Mouse (Mus musculus): ENCODE measurements around the gene Nuak2. TPM values are rescaled to one million over a fixed set of nuclear protein-coding genes. Genes with fewer than 3 reads are reported as not detected.
A peak's percentile ranks its signal among the peaks of the same experiment; 100 is the strongest.

Nuak2 gene
- polyA plus RNA-seq, 1 experiment, result 23.7 TPM

- DNase-seq (ENCODE audit: low read depth), result no peak
Observed at GRCm38 (mm10) chr1:132372896-132373534, 57.1 kb downstream of the Nuak2 start.

GRCm38 (mm10) chr1:132374140-132374872 lies 58.4 kb downstream of the Nuak2 start:
- no peak for TF ChIP-seq CTCF (IDR thresholded peaks at IDR 0.05; ENCODE audit: borderline replicate concordance, extremely low read depth, insufficient read depth, insufficient read length)
- no peak for TF ChIP-seq POLR2A (IDR thresholded peaks at IDR 0.05; ENCODE audit: borderline replicate concordance, extremely low read depth, insufficient read depth, insufficient read length, poor library complexity, severe bottlenecking)
- peak; percentile 93 for DNase-seq (ENCODE audit: low read depth)

More at GRCm38 (mm10) chr1:132372896-132373534, 57.1 kb downstream of the Nuak2 start:
- TF ChIP-seq POLR2A (IDR thresholded peaks at IDR 0.05; ENCODE audit: borderline replicate concordance, extremely low read depth, insufficient read depth, insufficient read length, poor library complexity, severe bottlenecking) (no peak), CTCF (IDR thresholded peaks at IDR 0.05; ENCODE audit: borderline replicate concordance, extremely low read depth, insufficient read depth, insufficient read length) (no peak)

- no peak for TF ChIP-seq POLR2A (IDR thresholded peaks at IDR 0.05; ENCODE audit: borderline replicate concordance, extremely low read depth, insufficient read depth, insufficient read length, poor library complexity, severe bottlenecking)
- TF ChIP-seq CTCF (IDR thresholded peaks at IDR 0.05; ENCODE audit: borderline replicate concordance, extremely low read depth, insufficient read depth, insufficient read length), result no peak
- no peak for DNase-seq (ENCODE audit: low read depth)
Observed at GRCm38 (mm10) chr1:132374873-132375244, 58.9 kb downstream of the Nuak2 start.

- DNase-seq (ENCODE audit: low read depth), result peak; percentile 53
- no peak for TF ChIP-seq CTCF (IDR thresholded peaks at IDR 0.05; ENCODE audit: borderline replicate concordance, extremely low read depth, insufficient read depth, insufficient read length)
- TF ChIP-seq POLR2A (IDR thresholded peaks at IDR 0.05; ENCODE audit: borderline replicate concordance, extremely low read depth, insufficient read depth, insufficient read length, poor library complexity, severe bottlenecking), result no peak
Observed at GRCm38 (mm10) chr1:132375256-132375655, 59.3 kb downstream of the Nuak2 start.

- TF ChIP-seq CTCF (IDR thresholded peaks at IDR 0.05; ENCODE audit: borderline replicate concordance, extremely low read depth, insufficient read depth, insufficient read length) (no peak), POLR2A (IDR thresholded peaks at IDR 0.05; ENCODE audit: borderline replicate concordance, extremely low read depth, insufficient read depth, insufficient read length, poor library complexity, severe bottlenecking) (no peak)
- DNase-seq (ENCODE audit: low read depth), result no peak
Observed at GRCm38 (mm10) chr1:132376211-132377054, 60.5 kb downstream of the Nuak2 start.

GRCm38 (mm10) chr1:132377055-132377365 lies 61.1 kb downstream of the Nuak2 start:
- TF ChIP-seq POLR2A (IDR thresholded peaks at IDR 0.05; ENCODE audit: borderline replicate concordance, extremely low read depth, insufficient read depth, insufficient read length, poor library complexity, severe bottlenecking) (no peak), CTCF (IDR thresholded peaks at IDR 0.05; ENCODE audit: borderline replicate concordance, extremely low read depth, insufficient read depth, insufficient read length) (no peak)
- no peak for DNase-seq (ENCODE audit: low read depth)

GRCm38 (mm10) chr1:132377811-132378210 lies 61.9 kb downstream of the Nuak2 start:
- no peak for DNase-seq (ENCODE audit: low read depth)
- TF ChIP-seq POLR2A (IDR thresholded peaks at IDR 0.05; ENCODE audit: borderline replicate concordance, extremely low read depth, insufficient read depth, insufficient read length, poor library complexity, severe bottlenecking) (no peak), CTCF (IDR thresholded peaks at IDR 0.05; ENCODE audit: borderline replicate concordance, extremely low read depth, insufficient read depth, insufficient read length) (no peak)

- no peak for TF ChIP-seq POLR2A (IDR thresholded peaks at IDR 0.05; ENCODE audit: borderline replicate concordance, extremely low read depth, insufficient read depth, insufficient read length, poor library complexity, severe bottlenecking)
- no peak for DNase-seq (ENCODE audit: low read depth)
Observed at GRCm38 (mm10) chr1:132380550-132381100, 64.7 kb downstream of the Nuak2 start.

GRCm38 (mm10) chr1:132381929-132382328 lies 66.0 kb downstream of the Nuak2 start:
- TF ChIP-seq POLR2A (IDR thresholded peaks at IDR 0.05; ENCODE audit: borderline replicate concordance, extremely low read depth, insufficient read depth, insufficient read length, poor library complexity, severe bottlenecking) (no peak), CTCF (IDR thresholded peaks at IDR 0.05; ENCODE audit: borderline replicate concordance, extremely low read depth, insufficient read depth, insufficient read length) (no peak)
- peak; percentile 62 for DNase-seq (ENCODE audit: low read depth)

Other genes with a start within 250 kb of the Nuak2 start
- 2.0 and 2.2 TPM in 2 replicates for gene Mfsd4a, start 248.1 kb upstream of the Nuak2 start, polyA plus RNA-seq (2012; rRNA removed)
- gene Cdk18, start 176.4 kb upstream of the Nuak2 start, polyA plus RNA-seq (2012; rRNA removed), result 1.3 TPM in 2 replicates
- 22.9 and 25.1 TPM in 2 replicates for gene Lemd1, start 124.7 kb upstream of the Nuak2 start, polyA plus RNA-seq (2012; rRNA removed)
- 21.7 and 23.3 TPM in 2 replicates for gene AC124108.1, start 124.7 kb upstream of the Nuak2 start, polyA plus RNA-seq (2012; rRNA removed)
- gene Gm10188, start 86.4 kb upstream of the Nuak2 start, polyA plus RNA-seq (2012; rRNA removed), result not detected in 2 replicates
- gene Klhdc8a, start 17.5 kb upstream of the Nuak2 start, polyA plus RNA-seq (2012; rRNA removed), result 5.7 and 8.1 TPM in 2 replicates
- gene Tmcc2, start 75.2 kb downstream of the Nuak2 start, polyA plus RNA-seq (2012; rRNA removed), result 53.1 and 74.0 TPM in 2 replicates
- 13.4 and 13.6 TPM in 2 replicates for gene Dstyk, start 101.4 kb downstream of the Nuak2 start, polyA plus RNA-seq (2012; rRNA removed)
- gene Rbbp5, start 161.2 kb downstream of the Nuak2 start, polyA plus RNA-seq (2012; rRNA removed), result 51.7 and 54.8 TPM in 2 replicates
- 2.3 TPM in 2 replicates for gene Tmem81, start 190.1 kb downstream of the Nuak2 start, polyA plus RNA-seq (2012; rRNA removed)
- gene Cntn2, start 227.1 kb downstream of the Nuak2 start, polyA plus RNA-seq (2012; rRNA removed), result 92.0 and 111 TPM in 2 replicates

Measured in brain, embryonic 14.5 days (tissue).